Mouse (Mus musculus) testis, postnatal 10 days (tissue): ENCODE measurements at regions not wholly inside any gene's neighbourhood (a gene's known extent, or its start where the extent isn't known, plus 50 kb on each side); places are given as distances from the start of the nearest gene placed in this dataset.
"Not testable (repeated sequence)": the region's sequence is repeated elsewhere in the genome, so short reads cannot be mapped to it uniquely, and the experiment has no call there.

Experiments
- DNase-seq: peaks from one replicate; pipeline ENCODE4 v3.0.0; 2021; ENCODE audit warnings: low spot score

- no peak for DNase-seq
Observed at GRCm38 (mm10) chr9:30668095-30668494, 241.2 kb downstream of the Snx19 start.

DNA sequence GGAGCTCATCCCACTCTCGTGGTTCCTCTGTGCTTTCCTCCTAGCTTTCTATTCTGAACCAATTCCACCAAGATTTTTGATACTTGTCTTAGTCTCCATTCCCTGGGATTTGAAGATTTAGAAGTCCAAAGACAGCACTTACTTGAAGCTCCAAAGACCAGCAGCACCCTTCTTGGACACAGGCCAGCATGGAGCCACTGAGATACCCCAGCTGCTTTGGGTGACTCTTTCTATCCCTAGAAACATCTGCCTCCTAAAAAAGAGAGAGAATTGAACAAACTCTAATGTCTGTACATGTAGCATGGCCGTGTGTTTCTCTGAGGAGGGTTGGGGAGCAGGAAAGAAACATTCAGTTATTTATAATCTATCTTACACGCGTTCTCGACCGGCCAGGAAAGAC lies 235.5 kb downstream of the Snx19 start:
- DNase-seq, result no peak

DNA sequence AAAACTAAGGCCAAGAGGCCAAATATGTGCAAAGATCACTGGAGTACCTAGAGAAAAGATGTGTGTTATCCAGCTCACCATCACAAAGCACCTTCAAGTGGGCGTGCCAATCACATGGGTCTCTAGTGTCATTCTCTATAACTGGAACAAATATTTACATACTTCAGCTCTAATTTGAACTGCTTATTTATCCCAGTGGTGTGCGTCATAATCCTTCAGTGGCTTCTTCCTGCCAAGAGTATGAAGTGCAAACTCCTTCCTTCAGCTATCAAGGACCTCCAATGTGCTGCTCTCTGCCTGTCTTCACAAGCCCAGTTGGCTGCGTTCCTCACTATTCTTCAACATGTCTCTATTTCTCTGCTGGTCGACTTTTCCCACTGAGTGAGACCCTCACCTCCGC lies 227.1 kb downstream of the Snx19 start:
- no peak for DNase-seq

DNA sequence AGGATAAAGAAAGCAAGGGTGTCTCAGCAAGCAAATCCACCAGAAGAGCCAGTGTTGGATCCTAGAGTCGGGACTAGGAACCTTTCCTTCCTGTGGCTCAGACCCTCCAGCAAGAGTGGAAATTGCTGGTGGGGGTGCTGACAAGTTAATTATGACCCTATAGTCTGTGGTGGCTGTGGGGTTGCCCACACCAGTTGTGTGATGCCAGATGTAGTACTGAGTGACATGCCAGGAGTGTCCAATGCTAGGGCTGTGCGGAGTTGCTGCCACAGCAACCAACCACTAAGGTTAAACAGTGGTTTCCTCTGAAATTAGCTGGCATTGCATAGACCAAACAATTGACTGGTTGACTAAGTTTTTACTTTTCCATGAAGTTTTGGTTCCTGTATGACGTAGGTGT lies 226.3 kb downstream of the Snx19 start:
- DNase-seq, result no peak

GRCm38 (mm10) chr9:30649392-30650054 lies 222.6 kb downstream of the Snx19 start:
- DNase-seq, result no peak

GRCm38 (mm10) chr9:30633741-30634470 lies 207.0 kb downstream of the Snx19 start:
- DNase-seq, result no peak

GRCm38 (mm10) chr9:30632164-30633146 lies 205.5 kb downstream of the Snx19 start:
- DNase-seq, result no peak

- no peak for DNase-seq
Observed at GRCm38 (mm10) chr9:30625635-30626034, 198.7 kb downstream of the Snx19 start.

DNA sequence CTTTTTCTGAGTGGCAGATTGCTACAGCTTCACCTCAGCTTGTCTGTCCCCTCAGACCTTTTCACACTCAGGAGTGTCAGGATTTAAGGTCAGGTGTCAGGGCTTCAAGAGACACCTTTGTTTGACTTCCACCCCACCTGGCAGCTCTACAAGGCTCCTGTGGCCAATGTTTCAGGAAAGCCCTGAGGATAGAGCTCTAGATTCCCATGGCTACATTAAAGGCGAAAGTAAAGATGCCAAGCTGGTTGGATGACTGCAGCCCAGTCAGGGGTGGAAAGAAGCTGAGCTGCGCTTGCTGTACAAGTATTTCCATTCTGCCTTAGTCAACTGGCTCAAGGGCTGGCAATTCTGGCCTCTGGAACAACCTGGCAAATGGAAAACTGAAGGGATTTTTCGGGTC lies 198.2 kb downstream of the Snx19 start:
- DNase-seq, result no peak

DNA sequence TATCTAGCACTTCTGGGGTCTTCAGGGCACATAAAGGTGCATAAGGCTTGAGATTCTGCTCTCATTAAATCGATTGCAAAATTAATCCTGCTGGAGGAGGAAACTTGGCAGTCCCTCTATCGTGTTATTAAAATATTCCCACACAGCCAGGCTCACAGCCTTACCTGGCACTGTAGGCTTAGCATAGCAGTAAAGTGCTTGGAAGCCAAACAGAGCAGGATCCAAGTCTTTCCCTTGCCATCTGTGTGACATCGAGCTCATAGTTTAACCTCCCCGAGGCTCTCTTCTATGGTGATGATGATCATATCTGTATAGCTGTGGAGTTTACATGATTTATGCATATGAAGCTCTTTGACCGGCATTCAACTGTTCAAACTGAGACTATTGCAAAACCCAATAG lies 197.6 kb downstream of the Snx19 start:
- DNase-seq, result no peak

DNA sequence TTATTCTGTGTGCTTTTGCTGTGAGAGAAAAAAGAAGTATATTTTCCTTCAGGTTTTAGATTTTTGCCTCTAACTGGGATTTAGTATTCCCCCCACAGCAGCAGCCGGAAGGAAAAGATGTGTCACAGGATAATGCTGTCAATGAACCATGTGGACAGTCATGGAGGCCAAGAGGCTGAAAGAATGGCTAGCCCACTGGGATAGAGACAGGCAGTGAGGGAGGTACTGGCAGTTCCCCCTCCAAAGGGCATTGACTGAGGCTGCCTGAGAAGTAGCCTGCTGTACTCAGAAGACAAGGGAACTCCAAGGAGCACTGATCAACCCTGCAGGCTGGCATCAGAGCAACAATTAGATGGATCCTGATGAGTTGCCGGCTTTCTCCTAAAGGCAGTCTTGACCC lies 192.4 kb downstream of the Snx19 start:
- DNase-seq, result no peak

DNA sequence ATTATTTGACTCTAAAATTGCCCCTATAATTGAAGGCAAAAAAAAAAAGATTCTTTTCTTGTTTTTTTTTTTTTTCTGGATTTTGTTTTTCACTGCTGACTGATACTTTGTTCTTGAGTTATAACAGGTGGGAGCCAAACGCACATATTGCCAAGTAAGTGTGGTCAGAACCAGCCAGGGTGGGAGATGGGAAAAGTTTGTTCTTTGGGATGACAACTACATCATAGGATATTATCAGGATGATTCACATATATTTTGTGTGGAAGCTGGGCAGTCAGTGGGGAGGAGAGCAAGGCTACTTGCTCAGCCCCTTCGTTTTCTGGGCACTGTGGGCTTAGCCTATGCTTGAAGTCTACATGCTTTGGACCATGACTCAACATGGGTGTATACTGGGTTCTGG lies 191.3 kb downstream of the Snx19 start:
- DNase-seq, result no peak

DNA sequence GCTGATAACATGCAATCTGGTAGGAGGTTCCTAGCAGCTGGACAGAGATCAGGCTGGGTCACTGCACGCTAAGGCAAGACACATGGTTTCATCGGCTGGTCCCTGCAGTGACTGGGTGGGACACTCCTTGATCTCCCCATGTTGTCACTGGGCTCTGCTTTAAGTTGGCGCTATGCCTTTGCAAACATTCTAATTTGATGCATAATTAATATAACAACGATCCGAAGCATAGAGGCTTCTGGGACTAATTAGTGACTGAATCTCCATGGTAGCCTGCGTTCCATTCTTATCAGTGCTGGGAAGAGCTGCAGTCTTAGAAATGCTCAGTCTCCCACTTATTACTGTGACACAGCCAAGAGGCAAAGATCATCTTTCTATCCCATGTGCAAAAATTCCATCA lies 186.8 kb downstream of the Snx19 start:
- no peak for DNase-seq

DNA sequence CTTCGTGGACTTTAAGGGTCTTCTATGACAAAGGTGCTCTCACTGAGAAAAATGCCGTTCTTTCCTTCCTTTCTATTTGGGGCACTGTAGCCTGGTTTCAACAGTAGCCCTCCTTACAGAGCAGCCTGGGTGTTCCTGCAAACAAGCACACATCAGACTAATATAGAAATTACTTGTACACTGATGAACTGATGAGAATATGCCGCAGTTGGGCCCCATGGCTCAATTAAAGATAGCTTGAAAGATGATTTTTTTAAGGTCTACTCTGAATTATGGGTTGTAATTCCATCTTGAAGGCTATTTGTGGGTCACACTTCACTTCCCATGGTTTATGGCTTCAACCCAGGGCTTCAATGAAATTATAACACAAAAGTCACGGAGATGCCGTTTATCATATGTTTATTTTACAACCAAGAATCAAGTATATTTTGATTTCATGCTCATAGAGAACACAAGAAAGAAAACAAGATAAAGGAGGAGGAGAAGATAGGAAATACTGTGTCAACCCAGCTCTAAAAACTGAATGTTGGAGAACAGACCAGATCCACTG lies 186.2 kb downstream of the Snx19 start:
- DNase-seq, result no peak

GRCm38 (mm10) chr9:30610328-30610727 lies 183.4 kb downstream of the Snx19 start:
- no peak for DNase-seq

GRCm38 (mm10) chr9:30599756-30600155 lies 172.8 kb downstream of the Snx19 start:
- no peak for DNase-seq

DNA sequence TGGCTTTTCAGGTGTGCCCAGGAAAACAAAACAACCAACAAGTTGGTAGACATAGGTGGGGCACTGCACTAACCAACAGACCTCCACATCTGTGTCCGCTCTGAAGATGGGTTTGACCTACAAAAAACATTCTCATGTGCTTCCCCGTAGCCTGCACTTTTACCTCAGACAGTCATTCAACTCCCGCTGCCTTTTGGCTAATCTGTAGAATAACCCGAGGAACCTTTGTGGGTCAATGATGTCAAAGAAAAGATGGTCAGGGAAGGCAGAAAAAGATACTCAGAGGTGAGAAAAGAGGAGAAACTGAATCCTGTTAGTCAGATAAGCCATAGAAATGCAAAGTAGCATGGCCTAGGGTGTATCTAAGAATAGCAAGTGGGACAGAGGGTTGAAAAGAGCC lies 170.8 kb downstream of the Snx19 start:
- DNase-seq, result no peak

GRCm38 (mm10) chr9:30597092-30597491 lies 170.2 kb downstream of the Snx19 start:
- DNase-seq, result not testable (repeated sequence)

DNA sequence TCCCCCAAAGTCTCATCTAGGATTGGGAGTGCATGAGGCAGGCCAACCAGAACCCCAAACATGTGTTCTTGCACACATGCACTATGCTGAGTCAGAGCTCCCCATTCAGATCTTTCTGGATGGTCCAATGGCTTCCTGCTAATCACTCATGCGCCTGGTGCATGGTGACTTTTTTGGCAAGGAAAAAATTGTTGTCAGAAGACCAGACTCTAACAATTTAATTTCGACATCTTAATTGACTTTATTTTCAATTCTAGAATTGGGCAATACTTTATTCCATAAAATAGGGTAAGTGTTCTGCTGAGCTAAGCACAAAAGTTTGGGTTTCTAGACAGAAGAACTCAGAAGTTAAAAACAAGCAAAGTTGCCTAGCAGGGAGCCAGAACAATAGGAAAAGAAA lies 165.7 kb downstream of the Snx19 start:
- DNase-seq, result no peak

DNA sequence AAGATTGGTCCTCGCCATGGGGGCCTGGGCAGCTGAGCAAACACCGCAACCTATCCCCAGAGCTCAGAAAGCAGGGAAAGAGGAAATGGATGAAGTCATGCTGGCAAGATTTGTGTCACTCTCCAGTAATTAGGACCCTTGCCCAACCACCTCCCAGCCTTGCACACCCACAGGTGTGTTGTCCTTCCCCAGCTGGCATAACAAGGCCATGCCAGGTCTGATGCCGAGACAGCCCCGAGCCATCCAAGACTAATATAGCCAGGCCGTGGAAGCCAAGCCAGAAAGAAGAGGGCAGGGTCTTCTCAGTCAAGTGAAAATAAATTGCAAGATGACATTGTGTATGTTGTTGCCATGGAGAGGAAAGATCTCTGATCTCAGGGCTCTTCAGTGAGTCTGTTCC lies 164.3 kb downstream of the Snx19 start:
- no peak for DNase-seq

DNA sequence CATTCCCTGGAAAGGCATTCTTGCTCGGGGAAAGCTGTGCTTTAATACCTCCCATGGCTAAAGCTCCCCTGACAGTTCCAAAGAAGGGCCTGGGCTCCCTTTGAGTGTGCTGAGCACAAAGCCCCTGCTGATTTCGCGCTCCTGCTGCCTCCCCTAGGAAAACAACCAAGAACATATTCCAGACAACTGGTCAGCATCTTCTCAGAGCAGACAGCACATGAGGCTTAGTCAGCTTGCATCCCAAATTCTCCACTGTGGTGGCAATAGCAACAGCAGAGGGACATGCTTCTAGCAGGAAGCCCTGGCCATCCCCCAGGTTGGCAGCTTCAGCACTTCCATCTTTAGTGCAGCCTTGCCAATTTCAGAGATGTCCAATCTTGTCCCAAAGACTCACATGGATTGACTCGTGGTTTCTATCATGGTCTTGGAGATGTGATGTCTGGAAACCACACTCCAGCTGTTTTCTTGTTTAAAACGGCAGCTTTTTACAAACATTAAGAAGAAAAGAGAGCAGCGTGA lies 163.8 kb downstream of the Snx19 start:
- no peak for DNase-seq

DNA sequence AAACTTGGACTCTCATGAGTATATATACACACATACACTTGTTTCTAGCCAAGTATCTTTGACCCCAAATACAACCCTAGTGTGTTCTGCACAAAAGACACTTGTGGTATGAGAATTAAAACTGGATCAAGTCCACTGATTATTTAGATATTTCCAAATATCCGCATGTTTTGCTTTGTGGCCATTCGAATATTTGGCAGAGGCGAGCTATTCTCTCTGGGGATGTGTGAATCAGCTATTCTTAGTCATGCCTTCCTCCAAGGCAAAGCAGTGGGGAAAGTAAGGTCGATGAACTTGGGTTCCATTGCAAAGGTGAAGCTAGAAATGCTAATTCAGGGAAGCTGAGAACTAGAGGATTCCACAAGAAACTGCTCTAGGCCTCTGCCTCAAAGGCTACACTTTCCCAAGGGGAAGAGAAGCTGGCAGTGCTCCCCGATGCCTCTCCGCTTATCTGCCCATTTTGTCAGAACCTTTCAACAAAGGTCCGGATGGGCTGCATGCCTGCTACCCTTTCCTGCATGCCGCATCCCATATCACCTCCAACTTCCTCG lies 154.4 kb downstream of the Snx19 start:
- no peak for DNase-seq
